Mouse (Mus musculus): ENCODE results near the gene Cldn5. TPM values are rescaled to one million over a fixed set of nuclear protein-coding genes. Genes with fewer than 3 reads are reported as not detected.

Cldn5 gene
- 1 to 10 TPM; 3.3 to 9.9 TPM for total RNA-seq (2021)
- long read RNA-seq, experiment 1, transcript Cldn5-201 (1 exons, 1,416 nt) = major isoform, 17 of 17 reads
- long read RNA-seq, experiment 1, partial matches to known transcripts = 0 of 17 reads
- long read RNA-seq, experiment 1, other reads (novel, unspliced or antisense) = 0 of 17 reads
- long read RNA-seq, experiment 2, transcript Cldn5-201 (1 exons, 1,416 nt) = major isoform, 30 of 30 reads
- long read RNA-seq, experiment 2, partial matches to known transcripts = 0 of 30 reads
- long read RNA-seq, experiment 2, other reads (novel, unspliced or antisense) = 0 of 30 reads

GRCm38 (mm10) chr16:18776556-18777100, at the start of gene Cldn5:
Gene Cldn5, plus strand, starts transcription at chr16:18776847.
- DNase-seq (ENCODE audit: low spot score) = peak; percentile 27

DNA sequence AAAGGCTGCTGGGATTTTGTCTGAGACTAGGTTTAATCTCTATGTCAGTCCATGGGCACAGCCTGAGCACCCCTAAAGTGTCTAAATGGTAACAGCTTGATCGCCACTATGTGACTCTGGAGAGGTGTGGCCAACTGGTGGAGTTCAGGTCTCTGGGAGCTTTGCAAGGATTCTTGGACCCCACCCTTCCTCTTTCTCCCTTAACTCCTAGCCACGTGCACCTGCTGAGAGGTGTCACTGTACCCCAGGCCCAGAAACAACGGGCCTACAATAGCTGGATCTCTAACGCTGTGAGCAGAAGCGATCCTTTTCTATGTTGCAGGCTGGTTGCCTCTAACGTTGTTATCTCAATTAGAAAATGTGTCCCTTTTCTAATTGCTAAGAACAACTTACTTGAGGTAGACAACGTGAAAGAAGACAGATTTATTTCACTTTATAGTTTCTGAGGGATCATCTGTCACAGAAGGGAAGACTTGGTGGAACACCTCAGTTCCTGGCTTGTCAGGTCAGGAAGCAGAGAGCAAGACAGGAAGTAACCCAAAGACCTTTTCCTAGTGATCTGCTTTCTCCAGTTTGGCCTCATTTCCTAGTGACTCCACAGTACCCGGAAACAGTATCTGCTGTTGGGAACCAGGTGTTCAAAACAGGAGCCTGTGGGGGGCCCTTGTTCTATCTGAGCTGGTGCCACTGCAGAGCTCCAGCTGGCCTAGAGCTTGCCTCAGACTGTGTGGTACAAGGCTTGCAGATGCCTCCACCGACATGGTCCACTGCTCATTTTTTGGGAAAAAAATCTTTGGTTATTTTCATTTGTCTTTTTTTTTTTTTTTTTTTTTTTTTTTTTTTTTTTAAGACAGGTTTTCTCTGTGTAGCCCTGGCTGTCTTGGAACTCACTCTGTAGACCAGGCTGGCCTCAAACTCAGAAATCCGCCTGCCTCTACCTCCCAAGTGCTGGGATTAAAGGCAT, 48.8 kb upstream of the Cldn5 start:
- no peak for DNase-seq (ENCODE audit: low spot score)

- no peak for DNase-seq (ENCODE audit: low spot score)
Observed at GRCm38 (mm10) chr16:18729185-18729584, 47.5 kb upstream of the Cldn5 start.

DNA sequence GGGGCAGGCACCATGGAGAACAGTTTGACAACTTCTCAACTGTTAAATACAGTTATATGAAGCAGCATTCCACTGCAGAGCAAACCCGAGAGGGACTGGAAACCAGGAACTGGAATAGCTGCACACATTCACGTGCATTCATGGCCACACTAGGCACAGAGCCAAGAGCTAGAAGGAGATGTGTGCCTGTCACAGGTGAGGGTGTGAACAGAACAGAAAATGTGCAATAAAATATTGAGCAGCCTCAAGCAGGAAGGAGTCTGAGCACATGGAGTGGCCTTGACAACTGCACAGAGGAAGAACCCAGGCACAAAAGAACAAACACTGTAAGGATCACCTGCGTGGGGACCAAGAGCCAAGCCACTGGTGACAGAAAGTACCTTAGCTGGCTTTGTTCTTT, 46.0 kb upstream of the Cldn5 start:
- DNase-seq (ENCODE audit: low spot score) = no peak

- DNase-seq (ENCODE audit: low spot score) = peak; percentile 21
Observed at GRCm38 (mm10) chr16:18733100-18733956, 43.3 kb upstream of the Cldn5 start.

- no peak for DNase-seq (ENCODE audit: low spot score)
Observed at GRCm38 (mm10) chr16:18738303-18738702, 38.3 kb upstream of the Cldn5 start.

- DNase-seq (ENCODE audit: low spot score) = peak; percentile 16
Observed at GRCm38 (mm10) chr16:18746268-18747122, 30.2 kb upstream of the Cldn5 start.

GRCm38 (mm10) chr16:18751101-18751500, 25.5 kb upstream of the Cldn5 start:
- no peak for DNase-seq (ENCODE audit: low spot score)

GRCm38 (mm10) chr16:18751885-18752499, 24.7 kb upstream of the Cldn5 start:
- DNase-seq (ENCODE audit: low spot score) = no peak

GRCm38 (mm10) chr16:18761734-18762133, 14.9 kb upstream of the Cldn5 start:
- DNase-seq (ENCODE audit: low spot score) = no peak

GRCm38 (mm10) chr16:18762960-18763359, 13.7 kb upstream of the Cldn5 start:
- DNase-seq (ENCODE audit: low spot score) = no peak

DNA sequence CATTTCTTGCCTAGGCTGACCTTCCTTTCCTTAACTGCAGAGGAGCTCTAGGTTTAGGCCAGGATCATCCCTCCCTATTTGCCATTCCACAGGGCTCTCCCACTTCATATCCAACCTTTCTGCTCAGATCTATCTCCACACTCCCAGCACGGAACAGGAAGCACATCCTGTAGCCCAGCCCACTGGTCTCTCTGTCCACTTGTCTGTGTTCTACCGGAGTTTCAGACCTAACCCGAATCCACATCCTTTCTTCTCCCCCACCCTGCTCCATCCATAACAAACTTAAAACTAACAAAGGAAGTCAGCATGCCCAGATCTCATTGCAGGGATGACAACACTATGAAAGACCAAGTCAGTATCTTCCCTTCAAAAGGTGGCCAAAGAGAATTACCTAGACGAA, 10.3 kb upstream of the Cldn5 start:
- no peak for DNase-seq (ENCODE audit: low spot score)

GRCm38 (mm10) chr16:18769501-18769900, 7.1 kb upstream of the Cldn5 start:
- DNase-seq (ENCODE audit: low spot score) = no peak

DNA sequence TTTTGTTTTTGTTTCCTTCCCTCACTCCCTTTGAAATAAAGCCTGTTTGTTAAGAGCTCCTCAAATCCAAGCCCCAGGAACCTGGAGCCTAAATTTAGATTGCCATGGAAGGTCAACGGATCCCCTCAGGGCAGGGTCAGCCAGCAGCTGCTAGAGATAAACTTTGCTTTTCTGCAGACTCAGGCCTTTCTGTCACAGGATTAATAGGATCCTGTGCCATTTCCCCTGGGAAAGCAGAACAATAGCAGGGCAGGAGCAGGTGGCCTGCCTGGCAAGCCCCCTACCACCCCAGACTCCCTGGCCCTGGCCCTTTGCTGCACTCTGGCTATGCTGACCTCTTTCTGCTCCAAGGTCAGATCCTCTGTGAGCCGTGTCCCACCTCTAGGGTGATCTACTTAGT, 2.7 kb upstream of the Cldn5 start:
- DNase-seq (ENCODE audit: low spot score) = no peak

GRCm38 (mm10) chr16:18775621-18776555, 759 bp upstream of the Cldn5 start:
- no peak for DNase-seq (ENCODE audit: low spot score)

- no peak for DNase-seq (ENCODE audit: low spot score)
Observed at GRCm38 (mm10) chr16:18777101-18778080, 744 bp downstream of the Cldn5 start.

DNA sequence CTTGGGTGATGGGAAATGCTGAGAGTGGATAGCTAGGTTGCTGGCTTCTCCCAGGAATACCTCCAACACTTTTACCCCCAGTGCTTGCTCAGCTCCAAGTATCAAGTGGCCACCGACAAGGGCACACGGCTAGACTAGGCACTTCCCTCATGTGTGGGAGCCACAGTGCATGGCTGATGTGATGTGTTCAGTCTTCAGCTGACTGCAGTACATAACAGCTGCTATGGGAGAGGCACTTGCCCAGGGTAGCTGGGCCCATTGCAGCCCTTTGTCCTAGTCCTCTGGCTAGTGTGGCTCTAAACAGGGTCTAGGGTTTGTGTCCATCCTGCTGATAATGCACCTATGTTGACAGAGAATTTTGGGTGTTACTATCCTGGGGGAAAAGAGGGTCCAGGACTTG, 1.8 kb downstream of the Cldn5 start:
- DNase-seq (ENCODE audit: low spot score) = no peak

DNA sequence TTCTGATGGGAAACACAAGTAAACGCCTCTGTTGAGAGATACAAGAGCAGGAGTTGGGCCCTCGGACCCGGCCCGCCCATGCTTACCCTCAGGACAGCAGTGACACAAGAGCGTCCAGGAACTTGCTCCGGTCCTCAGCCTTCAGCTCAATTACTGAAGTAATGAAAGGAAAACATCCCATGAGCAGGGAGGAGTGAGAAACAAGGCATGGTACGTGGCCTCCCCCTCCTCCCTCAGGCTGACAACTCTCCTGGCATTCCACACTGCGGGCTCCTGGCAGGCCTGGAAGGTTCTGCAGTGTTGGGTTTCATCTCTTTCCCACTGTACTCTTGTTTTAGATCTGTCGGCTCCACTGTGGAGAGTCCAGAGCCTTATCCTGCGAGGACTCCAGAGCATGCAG, 5.2 kb downstream of the Cldn5 start:
- DNase-seq (ENCODE audit: low spot score) = no peak

All from gastrocnemius, adult 18-20 months (tissue).